Mouse (Mus musculus): ENCODE results near the gene Slc27a4. TPM values are rescaled to one million over a fixed set of nuclear protein-coding genes. Genes with fewer than 3 reads are reported as not detected.

The Slc27a4 gene
- polyA plus RNA-seq, 1 experiment = 49.7 TPM

GRCm38 (mm10) chr2:29856451-29857260 lies 54.2 kb downstream of the Slc27a4 start:
- no peak overlapping the region for H3K27ac ChIP-seq (ENCODE audit: insufficient read depth, low read depth, low read length)

GRCm38 (mm10) chr2:29857341-29857740 lies 54.9 kb downstream of the Slc27a4 start:
- WGBS = 45% methylated on average over 2 of the region's 2 CpGs
- no peaks in the 10 kb centered on the region for H3K36me3 ChIP-seq (ENCODE audit: control insufficient read depth, insufficient read depth, low read length)
- DNase-seq = no peak
- H3K27ac ChIP-seq (ENCODE audit: insufficient read depth, low read depth, low read length) = no peak overlapping the region
- H3K4me3 ChIP-seq (ENCODE audit: insufficient read depth, low read depth, low read length) = no peak overlapping the region
- no peaks in the 10 kb centered on the region for H3K27me3 ChIP-seq (replicated peaks; ENCODE audit: control insufficient read depth, insufficient read depth, low read length)
- no peaks in the 10 kb centered on the region for H3K4me1 ChIP-seq (ENCODE audit: control insufficient read depth, insufficient read depth, low read length)
- TF ChIP-seq POLR2A (IDR thresholded peaks at IDR 0.05; ENCODE audit: low read depth, low read length) = no peak
- no peak for TF ChIP-seq CTCF (conservative IDR thresholded peaks at IDR 0.05; ENCODE audit: insufficient read depth, insufficient read length, low read depth, low read length)

More at GRCm38 (mm10) chr2:29856451-29857260, 54.2 kb downstream of the Slc27a4 start:
- TF ChIP-seq POLR2A (IDR thresholded peaks at IDR 0.05; ENCODE audit: low read depth, low read length) = no peak
- no peak for TF ChIP-seq CTCF (conservative IDR thresholded peaks at IDR 0.05; ENCODE audit: insufficient read depth, insufficient read length, low read depth, low read length)
- no peaks in the 10 kb centered on the region for H3K27me3 ChIP-seq (replicated peaks; ENCODE audit: control insufficient read depth, insufficient read depth, low read length)
- H3K4me1 ChIP-seq (ENCODE audit: control insufficient read depth, insufficient read depth, low read length) = no peaks in the 10 kb centered on the region
- DNase-seq = no peak
- no peak overlapping the region for H3K4me3 ChIP-seq (ENCODE audit: insufficient read depth, low read depth, low read length)
- WGBS = 36% methylated on average over 19 of the region's 19 CpGs
- no peaks in the 10 kb centered on the region for H3K36me3 ChIP-seq (ENCODE audit: control insufficient read depth, insufficient read depth, low read length)

- TF ChIP-seq CTCF (conservative IDR thresholded peaks at IDR 0.05; ENCODE audit: insufficient read depth, insufficient read length, low read depth, low read length) = no peak
- TF ChIP-seq POLR2A (IDR thresholded peaks at IDR 0.05; ENCODE audit: low read depth, low read length) = no peak
- WGBS = 77% methylated on average over 5 of the region's 5 CpGs
Observed at GRCm38 (mm10) chr2:29857967-29858366, 55.5 kb downstream of the Slc27a4 start.

GRCm38 (mm10) chr2:29858748-29859473 lies 56.5 kb downstream of the Slc27a4 start:
- peak; percentile 48 for DNase-seq

More at GRCm38 (mm10) chr2:29857967-29858366, 55.5 kb downstream of the Slc27a4 start:
- Histone ChIP-seq H3K4me3 (ENCODE audit: insufficient read depth, low read depth, low read length) (no peak overlapping the region), H3K4me1 (ENCODE audit: control insufficient read depth, insufficient read depth, low read length) (no peaks in the 10 kb centered on the region), H3K27me3 (replicated peaks; ENCODE audit: control insufficient read depth, insufficient read depth, low read length) (no peaks in the 10 kb centered on the region), H3K36me3 (ENCODE audit: control insufficient read depth, insufficient read depth, low read length) (no peaks in the 10 kb centered on the region), H3K27ac (ENCODE audit: insufficient read depth, low read depth, low read length) (no peak overlapping the region)
- DNase-seq = no peak

GRCm38 (mm10) chr2:29865125-29865524 lies 62.7 kb downstream of the Slc27a4 start:
- WGBS = 80% methylated on average over 4 of the region's 4 CpGs
- no peak for TF ChIP-seq POLR2A (IDR thresholded peaks at IDR 0.05; ENCODE audit: low read depth, low read length)
- TF ChIP-seq CTCF (conservative IDR thresholded peaks at IDR 0.05; ENCODE audit: insufficient read depth, insufficient read length, low read depth, low read length) = no peak
- H3K4me1 ChIP-seq (ENCODE audit: control insufficient read depth, insufficient read depth, low read length) = no peaks in the 10 kb centered on the region
- DNase-seq = no peak
- H3K36me3 ChIP-seq (ENCODE audit: control insufficient read depth, insufficient read depth, low read length) = no peaks in the 10 kb centered on the region
- H3K4me3 ChIP-seq (ENCODE audit: insufficient read depth, low read depth, low read length) = no peak overlapping the region
- no peaks in the 10 kb centered on the region for H3K27me3 ChIP-seq (replicated peaks; ENCODE audit: control insufficient read depth, insufficient read depth, low read length)
- H3K27ac ChIP-seq (ENCODE audit: insufficient read depth, low read depth, low read length) = no peak overlapping the region

More at GRCm38 (mm10) chr2:29858748-29859473, 56.5 kb downstream of the Slc27a4 start:
- Histone ChIP-seq H3K27ac (ENCODE audit: insufficient read depth, low read depth, low read length) (no peak overlapping the region), H3K36me3 (ENCODE audit: control insufficient read depth, insufficient read depth, low read length) (no peaks in the 10 kb centered on the region), H3K4me1 (ENCODE audit: control insufficient read depth, insufficient read depth, low read length) (no peaks in the 10 kb centered on the region), H3K27me3 (replicated peaks; ENCODE audit: control insufficient read depth, insufficient read depth, low read length) (no peaks in the 10 kb centered on the region), H3K4me3 (ENCODE audit: insufficient read depth, low read depth, low read length) (no peak overlapping the region)
- TF ChIP-seq POLR2A (IDR thresholded peaks at IDR 0.05; ENCODE audit: low read depth, low read length) (no peak), CTCF (conservative IDR thresholded peaks at IDR 0.05; ENCODE audit: insufficient read depth, insufficient read length, low read depth, low read length) (peak; percentile 73)
- WGBS = 10% methylated on average over 5 of the region's 5 CpGs

Other genes starting within 250 kb of the Slc27a4 start
- 38.9 and 41.7 TPM in 2 replicates for gene Rapgef1, start 182.9 kb upstream of the Slc27a4 start, polyA plus RNA-seq (2012; rRNA removed)
- 6.1 and 9.4 TPM in 2 replicates for gene Gm13420, start 50.9 kb upstream of the Slc27a4 start, polyA plus RNA-seq (2012; rRNA removed)
- gene Gm13547, start 43.3 kb upstream of the Slc27a4 start, polyA plus RNA-seq (2012; rRNA removed) = not detected in 2 replicates
- 87.5 and 111 TPM in 2 replicates for gene Coq4, start 15.1 kb upstream of the Slc27a4 start, polyA plus RNA-seq (2012; rRNA removed)
- gene Trub2, start 14.1 kb upstream of the Slc27a4 start, polyA plus RNA-seq (2012; rRNA removed) = 32.7 and 46.2 TPM in 2 replicates
- 43.9 and 48.1 TPM in 2 replicates for gene Urm1, start 17.4 kb downstream of the Slc27a4 start, polyA plus RNA-seq (2012; rRNA removed)
- gene Cercam, start 66.5 kb downstream of the Slc27a4 start, polyA plus RNA-seq (2012; rRNA removed) = 2.3 and 3.3 TPM in 2 replicates
- 17.6 and 21.5 TPM in 2 replicates for gene Odf2, start 86.6 kb downstream of the Slc27a4 start, polyA plus RNA-seq (2012; rRNA removed)
- 21.1 and 25.4 TPM in 2 replicates for gene Gle1, start 132.8 kb downstream of the Slc27a4 start, polyA plus RNA-seq (2012; rRNA removed)
- gene Sptan1, start 162.9 kb downstream of the Slc27a4 start, polyA plus RNA-seq (2012; rRNA removed) = 237 and 250 TPM in 2 replicates
- gene Wdr34, start 246.2 kb downstream of the Slc27a4 start, polyA plus RNA-seq (2012; rRNA removed) = 32.0 and 37.8 TPM in 2 replicates

All from kidney, adult 2 months (tissue).